Mouse (Mus musculus): ENCODE data around the gene Hmx2.

GRCm38 (mm10) chr7:131559986-131560696, 11.6 kb downstream of the Hmx2 start, which contains the start of gene Bub3:
- no peak for TF ChIP-seq GATA1 (IDR thresholded peaks at IDR 0.05; ENCODE audit: borderline replicate concordance, low read length)
- no peak for TF ChIP-seq FLI1 (IDR thresholded peaks at IDR 0.05; ENCODE audit: low read length)

All from megakaryocyte, embryonic 14.5 days (primary cell).